Mouse (Mus musculus): ENCODE data around the gene Hist1h3f. TPM values are rescaled to one million over a fixed set of nuclear protein-coding genes. Genes with fewer than 3 reads are reported as not detected.

The Hist1h3f gene
- polyA plus RNA-seq, 1 experiment: 0.73 TPM

DNA sequence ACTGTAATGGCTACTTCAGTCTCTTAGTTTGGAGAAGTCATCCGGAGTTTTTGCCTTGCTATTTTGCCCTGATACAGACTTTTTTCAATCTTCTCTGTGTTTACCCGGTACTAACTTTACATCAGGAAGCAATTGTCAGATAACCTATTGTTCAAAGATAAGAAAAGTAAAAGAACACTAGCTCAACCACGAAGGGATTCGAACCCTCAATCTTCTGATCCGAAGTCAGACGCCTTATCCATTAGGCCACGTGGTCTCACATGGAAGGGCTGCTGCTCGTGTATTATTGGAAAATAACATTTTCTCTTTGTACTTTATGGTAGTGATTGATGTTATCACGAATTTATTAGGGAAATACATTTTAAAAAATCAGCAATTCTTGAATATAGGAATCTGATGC is 40.1 kb upstream of the Hist1h3f start:
- Histone ChIP-seq H3K27ac (ENCODE audit: insufficient read depth, low read length) (no peak overlapping the region), H3K4me3 (ENCODE audit: insufficient read depth, low read length) (no peak overlapping the region), H3K4me1 (ENCODE audit: control insufficient read depth, insufficient read depth, low read length) (no peaks in the 10 kb centered on the region)
- TF ChIP-seq POLR2A (IDR thresholded peaks at IDR 0.05; ENCODE audit: extremely low read depth, insufficient read depth, low read length) (no peak), CTCF (IDR thresholded peaks at IDR 0.05; ENCODE audit: extremely low read depth, insufficient read depth, low read length) (no peak)

DNA sequence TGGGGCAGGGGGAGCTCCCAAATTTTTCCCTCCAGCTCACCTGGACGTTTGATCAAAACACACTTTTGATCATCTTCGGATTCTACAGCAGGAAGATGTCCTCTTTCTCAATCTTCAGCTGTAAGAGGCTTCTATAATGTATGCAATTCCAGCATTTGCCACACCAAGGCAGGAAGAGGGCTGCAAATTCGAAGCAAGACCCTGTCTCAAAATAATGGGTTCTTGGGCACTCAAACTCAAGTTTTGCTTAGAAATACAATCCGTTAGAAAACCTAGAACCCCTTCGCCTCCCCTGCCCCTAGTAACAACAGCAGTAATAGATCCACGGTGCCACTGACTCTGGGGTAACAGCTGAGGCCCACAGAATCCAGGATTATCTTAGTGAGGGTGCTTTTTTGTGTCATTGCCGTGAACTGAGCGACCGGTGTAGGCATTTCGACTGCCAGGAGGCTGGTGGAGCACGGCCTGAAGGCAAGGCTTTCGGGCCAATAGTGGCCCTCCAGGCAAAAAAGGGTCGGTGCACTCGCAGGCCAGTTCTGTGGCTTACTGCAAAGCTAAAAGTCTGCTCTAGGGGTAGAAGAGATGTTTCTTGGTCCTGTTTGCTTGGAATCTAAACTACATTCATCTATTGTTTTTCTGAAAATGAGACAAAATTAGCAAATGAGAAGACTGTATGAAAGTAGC is 38.0 kb upstream of the Hist1h3f start:
- no peak overlapping the region for H3K27ac ChIP-seq (ENCODE audit: insufficient read depth, low read length)
- no peaks in the 10 kb centered on the region for H3K4me1 ChIP-seq (ENCODE audit: control insufficient read depth, insufficient read depth, low read length)
- no peak for TF ChIP-seq POLR2A (IDR thresholded peaks at IDR 0.05; ENCODE audit: extremely low read depth, insufficient read depth, low read length)
- TF ChIP-seq CTCF (IDR thresholded peaks at IDR 0.05; ENCODE audit: extremely low read depth, insufficient read depth, low read length): no peak
- H3K4me3 ChIP-seq (ENCODE audit: insufficient read depth, low read length): no peak overlapping the region

DNA sequence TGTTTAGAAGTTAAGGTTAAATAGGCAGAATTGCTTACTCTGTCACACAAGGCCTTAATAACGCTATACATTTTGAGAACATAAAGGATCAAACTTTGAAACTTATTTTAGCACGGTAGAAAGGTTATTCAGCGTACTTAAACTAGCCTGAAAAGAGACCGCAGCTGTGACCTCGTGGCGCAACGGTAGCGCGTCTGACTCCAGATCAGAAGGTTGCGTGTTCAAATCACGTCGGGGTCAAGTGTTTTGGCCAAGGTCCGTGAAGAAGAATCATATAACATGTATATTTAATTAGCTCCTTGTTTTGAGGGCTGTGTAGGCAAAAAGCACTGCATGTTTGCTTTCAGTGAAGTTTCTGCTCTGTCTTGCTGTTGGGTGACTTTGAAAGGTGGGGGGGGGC is 37.5 kb upstream of the Hist1h3f start:
- Histone ChIP-seq H3K27ac (ENCODE audit: insufficient read depth, low read length) (no peak overlapping the region), H3K4me3 (ENCODE audit: insufficient read depth, low read length) (no peak overlapping the region), H3K4me1 (ENCODE audit: control insufficient read depth, insufficient read depth, low read length) (no peaks in the 10 kb centered on the region)
- TF ChIP-seq POLR2A (IDR thresholded peaks at IDR 0.05; ENCODE audit: extremely low read depth, insufficient read depth, low read length): no peak
- TF ChIP-seq CTCF (IDR thresholded peaks at IDR 0.05; ENCODE audit: extremely low read depth, insufficient read depth, low read length): no peak

DNA sequence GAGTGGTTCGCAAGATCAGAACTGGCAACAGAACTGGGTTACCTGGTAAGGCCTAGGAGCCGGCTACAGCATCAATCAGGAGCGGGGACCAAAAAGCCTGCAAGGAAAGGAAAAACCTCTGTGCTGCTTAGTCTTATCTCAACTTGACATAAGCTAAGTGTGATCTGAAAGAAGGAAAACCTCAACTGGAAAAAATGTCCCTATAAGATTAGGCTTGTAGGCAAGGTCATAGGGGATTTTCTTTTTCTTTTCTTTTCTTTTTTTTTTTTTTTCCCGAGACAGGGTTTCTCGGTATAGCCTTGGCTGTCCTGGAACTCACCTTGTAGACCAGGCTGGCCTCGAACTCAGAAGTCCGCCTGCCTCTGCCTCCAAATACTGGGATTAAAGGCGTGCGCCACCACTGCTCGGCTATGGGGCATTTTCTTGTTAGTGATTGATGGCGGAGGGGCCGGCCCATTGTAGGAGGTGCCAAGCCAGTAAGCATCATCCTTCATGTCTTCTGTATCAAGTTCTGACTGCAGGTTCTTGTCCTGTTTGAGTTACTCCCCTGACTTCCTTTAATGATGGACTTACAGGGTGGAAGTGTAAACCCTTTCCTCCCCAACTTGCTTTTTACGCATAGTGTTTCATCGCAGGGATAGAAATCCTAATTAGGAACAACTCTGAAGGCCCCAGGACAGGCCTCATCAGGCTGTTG is 36.9 kb upstream of the Hist1h3f start:
- Histone ChIP-seq H3K27ac (ENCODE audit: insufficient read depth, low read length) (no peak overlapping the region), H3K4me1 (ENCODE audit: control insufficient read depth, insufficient read depth, low read length) (no peaks in the 10 kb centered on the region)
- TF ChIP-seq CTCF (IDR thresholded peaks at IDR 0.05; ENCODE audit: extremely low read depth, insufficient read depth, low read length) (no peak), POLR2A (IDR thresholded peaks at IDR 0.05; ENCODE audit: extremely low read depth, insufficient read depth, low read length) (no peak)

DNA sequence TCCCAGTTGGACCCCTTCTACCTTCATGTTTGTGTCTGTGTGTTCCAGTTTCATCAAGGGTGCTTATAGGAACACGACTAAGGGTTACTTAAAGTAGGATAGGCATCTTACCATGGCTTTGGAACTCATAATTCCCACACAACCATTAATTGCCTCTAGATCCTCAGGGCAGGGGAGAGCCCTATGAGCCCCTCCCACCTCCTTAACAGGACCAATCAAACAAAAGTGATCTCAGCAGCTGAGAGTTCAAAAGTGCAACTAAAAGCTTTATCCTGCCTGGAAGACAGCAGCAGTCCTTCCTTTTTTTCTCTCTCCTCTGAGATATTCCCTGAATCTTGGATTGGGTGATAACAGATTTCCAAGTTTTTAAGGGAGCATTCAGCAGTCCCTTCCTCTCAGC is 33.7 kb upstream of the Hist1h3f start:
- no peak overlapping the region for H3K27ac ChIP-seq (ENCODE audit: insufficient read depth, low read length)
- no peaks in the 10 kb centered on the region for H3K4me1 ChIP-seq (ENCODE audit: control insufficient read depth, insufficient read depth, low read length)
- H3K4me3 ChIP-seq (ENCODE audit: insufficient read depth, low read length): no peak overlapping the region
- TF ChIP-seq CTCF (IDR thresholded peaks at IDR 0.05; ENCODE audit: extremely low read depth, insufficient read depth, low read length) (no peak), POLR2A (IDR thresholded peaks at IDR 0.05; ENCODE audit: extremely low read depth, insufficient read depth, low read length) (no peak)

More for the DNA sequence above, 36.9 kb upstream of the Hist1h3f start:
- no peak overlapping the region for H3K4me3 ChIP-seq (ENCODE audit: insufficient read depth, low read length)

DNA sequence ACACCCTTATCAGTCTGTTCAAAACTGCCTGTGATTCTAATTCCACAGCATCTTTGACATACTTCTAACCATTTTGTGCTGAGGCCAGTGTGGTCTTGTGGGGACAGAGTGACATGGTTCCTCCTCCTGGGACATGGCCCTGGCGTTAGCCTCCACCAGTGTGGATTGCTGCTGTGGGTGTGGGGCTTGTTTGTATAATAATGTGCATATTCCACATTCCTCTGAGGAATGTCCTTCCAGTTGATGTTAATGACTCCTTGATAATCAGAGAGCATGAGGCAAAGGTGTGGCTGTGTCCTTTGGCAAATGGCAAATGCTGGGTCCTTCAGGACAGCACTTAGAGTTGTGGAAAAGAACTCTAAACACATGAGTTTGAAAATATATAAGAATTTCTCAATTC is 30.3 kb upstream of the Hist1h3f start:
- H3K4me3 ChIP-seq (ENCODE audit: insufficient read depth, low read length): no peak overlapping the region
- H3K27ac ChIP-seq (ENCODE audit: insufficient read depth, low read length): no peak overlapping the region
- no peak for TF ChIP-seq CTCF (IDR thresholded peaks at IDR 0.05; ENCODE audit: extremely low read depth, insufficient read depth, low read length)
- TF ChIP-seq POLR2A (IDR thresholded peaks at IDR 0.05; ENCODE audit: extremely low read depth, insufficient read depth, low read length): no peak
- no peaks in the 10 kb centered on the region for H3K4me1 ChIP-seq (ENCODE audit: control insufficient read depth, insufficient read depth, low read length)

DNA sequence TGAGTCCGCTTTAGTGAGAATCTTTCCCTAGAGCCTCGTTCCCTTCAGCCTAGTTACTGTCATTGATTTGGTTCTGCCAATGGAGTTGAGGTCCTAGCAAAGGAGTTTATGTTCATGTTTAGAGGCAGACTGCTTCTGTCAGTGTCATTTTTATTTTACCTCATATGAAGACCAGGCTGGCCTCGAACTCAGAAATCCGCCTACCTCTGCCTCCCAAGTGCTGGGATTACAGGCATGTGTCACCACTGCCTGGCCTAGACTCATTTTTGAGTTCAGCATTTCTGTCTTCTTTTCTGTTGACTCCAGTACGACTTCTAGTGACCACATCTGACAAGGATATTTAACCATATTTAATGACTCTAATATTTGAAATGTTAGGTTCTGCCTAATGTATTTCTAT is 28.6 kb upstream of the Hist1h3f start:
- H3K4me1 ChIP-seq (ENCODE audit: control insufficient read depth, insufficient read depth, low read length): no peaks in the 10 kb centered on the region
- no peak overlapping the region for H3K27ac ChIP-seq (ENCODE audit: insufficient read depth, low read length)
- H3K4me3 ChIP-seq (ENCODE audit: insufficient read depth, low read length): no peak overlapping the region
- TF ChIP-seq CTCF (IDR thresholded peaks at IDR 0.05; ENCODE audit: extremely low read depth, insufficient read depth, low read length) (no peak), POLR2A (IDR thresholded peaks at IDR 0.05; ENCODE audit: extremely low read depth, insufficient read depth, low read length) (no peak)

DNA sequence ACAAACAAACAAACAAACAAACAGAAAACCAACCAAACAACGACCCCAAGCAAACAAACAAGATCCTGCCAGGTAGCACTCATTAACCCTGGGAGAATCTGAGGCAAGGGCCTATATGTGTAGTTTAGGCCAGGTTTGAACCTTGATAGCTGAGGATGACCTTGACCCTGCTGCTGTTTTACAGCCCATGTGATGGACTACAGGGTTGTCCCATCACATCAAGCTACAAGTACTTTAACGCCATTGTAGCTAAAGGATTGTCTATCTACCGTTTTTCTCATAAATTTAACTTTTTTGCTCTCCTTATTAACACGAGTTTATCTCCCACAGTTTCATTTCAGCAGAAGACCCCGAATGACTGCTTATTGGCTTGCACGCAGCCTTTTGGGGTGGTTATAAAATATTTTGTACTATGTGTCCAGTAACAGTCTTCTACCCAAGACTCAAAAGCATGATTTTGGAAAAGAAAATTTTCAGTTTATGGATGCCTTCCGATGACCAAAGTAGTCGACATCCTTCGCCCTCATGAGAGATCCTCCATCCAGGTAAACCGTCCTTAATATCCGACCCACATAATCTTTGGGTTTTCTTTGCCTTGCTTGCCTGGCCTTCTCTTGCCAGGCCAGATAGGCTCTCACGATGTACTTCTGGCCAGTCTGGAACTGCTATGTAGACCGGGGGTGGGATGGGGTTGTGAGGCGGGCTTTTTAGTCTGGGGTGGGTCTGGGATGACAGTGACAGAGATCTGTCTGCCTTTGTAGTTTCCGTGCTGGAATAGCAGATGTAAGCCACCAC is 27.8 kb upstream of the Hist1h3f start:
- no peaks in the 10 kb centered on the region for H3K4me1 ChIP-seq (ENCODE audit: control insufficient read depth, insufficient read depth, low read length)
- no peak overlapping the region for H3K27ac ChIP-seq (ENCODE audit: insufficient read depth, low read length)
- H3K4me3 ChIP-seq (ENCODE audit: insufficient read depth, low read length): no peak overlapping the region
- TF ChIP-seq CTCF (IDR thresholded peaks at IDR 0.05; ENCODE audit: extremely low read depth, insufficient read depth, low read length) (no peak), POLR2A (IDR thresholded peaks at IDR 0.05; ENCODE audit: extremely low read depth, insufficient read depth, low read length) (no peak)

DNA sequence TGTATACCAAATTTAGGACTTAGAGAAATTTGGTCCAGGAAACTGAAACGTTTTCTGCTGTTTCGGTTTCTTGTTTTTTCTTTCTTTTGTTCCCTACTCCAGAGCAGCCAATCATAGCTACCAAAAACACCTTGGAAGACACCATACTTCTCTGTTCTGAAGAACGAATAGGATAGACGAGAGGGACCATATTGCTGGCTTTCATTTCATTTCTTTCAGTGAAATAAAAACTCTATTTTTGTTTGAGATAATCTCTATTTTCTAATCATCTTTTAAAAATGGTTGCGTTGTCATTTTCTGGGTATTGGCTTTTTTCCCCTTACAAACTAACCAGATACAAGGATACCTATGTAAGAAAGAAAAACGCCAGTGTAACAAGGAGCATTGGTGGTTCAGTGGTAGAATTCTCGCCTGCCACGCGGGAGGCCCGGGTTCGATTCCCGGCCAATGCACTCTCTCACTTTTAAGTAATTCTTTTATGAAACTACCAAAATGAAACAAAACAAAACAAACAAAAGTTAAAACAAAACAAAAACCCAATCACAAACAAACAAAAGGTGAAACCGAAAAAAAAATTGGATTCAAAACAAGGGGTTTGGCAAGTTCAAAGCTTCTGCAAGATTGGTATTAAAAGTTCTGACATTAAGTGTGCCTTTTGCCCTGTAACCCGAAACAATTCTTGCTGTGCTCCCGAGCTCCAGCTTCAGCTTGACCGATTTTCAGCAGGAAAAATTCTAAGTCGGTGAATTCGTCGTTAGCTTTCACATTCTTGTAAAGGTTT is 26.8 kb upstream of the Hist1h3f start:
- no peaks in the 10 kb centered on the region for H3K4me1 ChIP-seq (ENCODE audit: control insufficient read depth, insufficient read depth, low read length)
- H3K27ac ChIP-seq (ENCODE audit: insufficient read depth, low read length): no peak overlapping the region
- TF ChIP-seq CTCF (IDR thresholded peaks at IDR 0.05; ENCODE audit: extremely low read depth, insufficient read depth, low read length) (no peak), POLR2A (IDR thresholded peaks at IDR 0.05; ENCODE audit: extremely low read depth, insufficient read depth, low read length) (no peak)
- H3K4me3 ChIP-seq (ENCODE audit: insufficient read depth, low read length): peak overlapping the region; percentile 62

Measured in cortical plate, adult 2 months (tissue).